Mouse (Mus musculus) E14TG2a.4 (cell line): ENCODE data around the gene Man2b2.
A peak's percentile ranks its signal among the peaks of the same experiment; 100 is the strongest.

Experiments used
- H3K27me3 ChIP-seq: 2 replicates; pipeline ENCODE4 v1.6.1; 2014; ENCODE audit warnings: low read length, control low read depth; ENCODE audit not compliant: insufficient read depth
- H3K36me3 ChIP-seq: 2 replicates; pipeline ENCODE4 v1.6.1; 2014; ENCODE audit warnings: low read length, control low read depth; ENCODE audit not compliant: insufficient read depth
- H3K4me1 ChIP-seq: replicated peaks from 2 replicates; pipeline ENCODE4 v1.6.1; 2014; ENCODE audit warnings: low read depth, low read length, control low read depth
- H3K4me3 ChIP-seq: replicated peaks from 2 replicates; pipeline ENCODE4 v1.5.1; 2014; ENCODE audit warnings: mild to moderate bottlenecking, low read length
- H3K9me3 ChIP-seq: 2 replicates; pipeline ENCODE4 v1.6.1; 2014; ENCODE audit warnings: low read length, control low read depth
- CTCF ChIP-seq: conservative IDR thresholded peaks from 2 replicates; pipeline ENCODE4 v1.5.1; 2014; ENCODE audit warnings: low read length
- NANOG ChIP-seq: IDR thresholded peaks from 2 replicates; pipeline ENCODE4 v1.6.1; 2014; ENCODE audit warnings: borderline replicate concordance, low read length, mixed read lengths
- POU5F1 ChIP-seq: IDR thresholded peaks from 2 replicates; pipeline ENCODE4 v1.6.1; 2014; ENCODE audit warnings: low read length, borderline replicate concordance

Gene Man2b2

DNA sequence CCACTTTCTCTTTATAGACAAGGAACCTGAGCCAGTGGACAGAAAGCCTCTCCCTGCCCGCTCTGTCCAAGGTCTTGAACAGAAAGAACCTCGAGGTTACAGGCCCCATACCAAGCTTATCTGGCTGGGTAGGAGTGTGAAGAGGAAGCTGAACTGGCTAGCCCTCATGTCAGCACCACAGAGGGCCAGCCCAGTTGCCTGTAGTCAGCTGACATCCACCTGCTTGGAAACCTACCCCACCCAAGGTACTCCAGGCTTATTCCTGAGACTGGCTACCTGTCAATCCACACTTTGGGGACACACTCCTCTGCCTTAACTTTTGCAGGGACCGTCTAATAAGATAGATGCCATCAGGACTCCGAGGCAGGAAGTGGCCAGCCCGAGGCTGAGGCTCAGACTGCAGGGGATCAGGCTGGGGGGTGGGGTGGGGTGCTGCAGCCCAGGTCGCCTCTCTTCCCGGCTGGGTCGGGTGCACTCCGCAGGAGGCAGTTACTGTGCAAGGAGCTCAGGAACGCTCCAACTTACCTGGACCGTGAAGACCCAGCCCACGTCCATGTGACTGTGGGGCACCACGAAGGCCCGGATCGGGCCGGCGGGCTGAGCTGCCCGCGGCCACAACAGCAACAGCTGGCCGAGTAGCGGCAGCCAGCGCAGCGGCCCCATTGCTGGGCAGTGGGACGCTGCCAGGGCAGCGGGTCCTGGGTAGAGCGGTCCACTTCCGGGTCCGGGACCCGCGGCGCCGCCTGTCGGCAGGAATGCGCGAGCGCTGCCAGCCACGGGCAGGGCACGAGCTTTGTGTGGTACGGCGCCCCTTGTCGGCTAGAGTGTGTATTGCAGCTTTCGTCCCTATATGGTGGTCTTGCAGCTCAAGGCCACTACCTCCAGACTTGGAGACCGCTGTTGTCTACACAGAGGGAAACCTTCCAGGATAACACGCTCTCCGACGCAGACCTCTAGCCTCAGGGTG lies at the start of gene Man2b2:
Gene Man2b2, minus strand, starts transcription at position 741 of the 967 bp plus-strand sequence.
- TF ChIP-seq CTCF (peak; percentile 47), NANOG (no peak)
- peaks cover 4% of the 10 kb centered on the region; the same call in 1 of the 2 replicates for H3K27me3 ChIP-seq

DNA sequence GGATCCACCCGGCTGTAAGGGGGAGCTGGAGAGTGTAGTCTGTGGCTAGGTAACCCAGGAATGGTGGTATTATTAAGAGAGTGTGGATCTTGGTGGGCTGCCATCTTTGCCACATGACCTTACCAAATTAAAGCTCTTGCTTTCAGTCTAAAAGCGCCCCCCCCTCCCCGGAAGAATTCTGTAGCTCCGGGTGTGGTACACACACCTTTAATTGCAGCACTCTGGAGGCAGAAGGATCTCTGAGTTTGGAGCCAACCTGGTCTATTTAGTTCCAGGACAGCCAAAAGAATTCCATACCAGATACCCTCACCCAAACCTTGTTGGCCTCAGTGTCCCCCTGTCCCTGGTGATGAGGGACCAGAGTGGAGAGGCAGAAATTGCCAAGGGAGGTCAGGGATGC lies 48.3 kb upstream of the Man2b2 start:
- H3K4me1 ChIP-seq = peaks cover 74% of the 10 kb centered on the region
- no peak for TF ChIP-seq CTCF
- TF ChIP-seq POU5F1 = no peak
- no peak for TF ChIP-seq NANOG
- H3K36me3 ChIP-seq = no peaks in the 10 kb centered on the region
- H3K4me3 ChIP-seq = no peak overlapping the region
- H3K9me3 ChIP-seq = no peaks in the 10 kb centered on the region
- H3K27me3 ChIP-seq = peaks cover 20% of the 10 kb centered on the region

More for the DNA sequence above, at the start of gene Man2b2:
- peaks cover 27% of the 10 kb centered on the region for H3K36me3 ChIP-seq
- peak within 1 kb of the TSS; percentile 89 for H3K4me3 ChIP-seq
- H3K9me3 ChIP-seq = no peaks in the 10 kb centered on the region
- peaks cover 16% of the 10 kb centered on the region for H3K4me1 ChIP-seq

DNA sequence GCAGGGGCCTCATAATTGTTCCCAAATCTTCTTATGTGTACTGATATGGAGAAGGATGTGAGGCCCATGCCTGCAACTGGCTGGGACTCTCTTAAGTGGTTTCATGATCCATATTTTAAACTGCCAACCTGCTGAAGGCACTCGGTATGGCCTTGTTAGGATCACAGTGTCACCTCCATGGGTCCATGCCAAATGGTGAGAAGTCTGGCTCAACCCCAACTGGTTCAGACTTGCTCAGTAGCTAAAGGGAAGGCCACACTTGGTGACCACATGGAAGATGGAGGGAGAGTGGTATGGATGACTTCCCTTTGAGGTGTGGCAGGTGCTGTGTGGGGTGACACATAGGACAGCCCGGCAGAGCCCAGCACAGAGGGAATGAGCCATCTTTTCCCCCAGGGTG lies 47.2 kb upstream of the Man2b2 start:
- TF ChIP-seq POU5F1 (no peak), CTCF (no peak), NANOG (no peak)

DNA sequence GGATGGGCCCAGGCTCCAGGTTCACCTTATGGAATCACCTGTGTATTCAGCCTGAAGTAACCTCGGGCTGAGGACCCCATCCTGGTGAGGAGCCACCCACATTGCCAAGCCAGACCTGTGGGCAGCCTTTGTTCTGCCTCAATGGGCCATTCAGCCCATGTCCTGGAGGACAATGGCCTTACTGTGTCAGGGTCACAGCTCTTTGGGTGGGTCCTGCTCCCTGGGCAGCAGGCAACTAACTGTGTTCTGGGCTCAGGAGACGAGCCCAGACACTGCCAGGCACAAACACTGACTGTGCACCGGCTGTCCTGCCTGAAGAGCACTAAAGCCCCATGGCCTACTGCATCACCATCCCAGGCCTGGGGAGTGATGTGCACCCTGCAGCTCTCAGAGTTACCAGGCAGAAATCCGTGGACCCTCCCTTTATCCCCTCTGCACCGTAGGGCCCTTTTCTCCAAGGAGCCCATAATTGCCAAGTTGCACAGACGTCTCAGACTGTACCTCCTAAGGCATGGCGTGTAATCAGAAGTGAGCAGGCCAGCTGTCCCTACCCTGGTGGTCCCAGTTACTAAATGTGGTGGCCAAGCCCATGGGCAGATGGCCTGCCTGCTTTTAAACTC lies 46.4 kb upstream of the Man2b2 start:
- Histone ChIP-seq H3K9me3 (peaks cover 9% of the 10 kb centered on the region), H3K27me3 (peaks cover 34% of the 10 kb centered on the region), H3K36me3 (no peaks in the 10 kb centered on the region), H3K4me3 (no peak overlapping the region), H3K4me1 (peaks cover 59% of the 10 kb centered on the region)
- TF ChIP-seq CTCF = no peak
- TF ChIP-seq NANOG = peak; percentile 48

More for the DNA sequence above, 47.2 kb upstream of the Man2b2 start:
- Histone ChIP-seq H3K27me3 (peaks cover 28% of the 10 kb centered on the region), H3K4me1 (peaks cover 66% of the 10 kb centered on the region), H3K4me3 (no peak overlapping the region), H3K9me3 (peaks cover 5% of the 10 kb centered on the region; the same call in 1 of the 2 replicates), H3K36me3 (no peaks in the 10 kb centered on the region)

DNA sequence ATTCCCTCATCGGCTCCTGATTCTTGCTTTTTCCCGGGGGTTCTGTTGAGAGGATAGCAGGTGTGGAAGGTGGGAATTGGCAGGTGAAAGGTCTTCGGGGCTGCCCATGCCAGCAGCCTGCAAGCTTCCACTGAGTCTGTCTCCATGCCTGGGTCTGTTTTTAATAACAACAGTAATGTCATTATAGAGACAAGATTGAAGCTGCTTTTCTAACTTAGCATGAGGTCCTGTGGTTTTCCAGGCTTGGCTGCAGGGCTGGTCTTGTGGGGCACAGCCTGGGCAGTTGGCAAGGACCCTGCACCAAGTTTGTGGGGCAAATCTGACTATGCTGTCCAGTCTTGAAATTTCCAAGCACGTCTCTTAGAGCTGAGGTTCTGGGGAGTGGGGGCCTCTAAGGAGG lies 45.5 kb upstream of the Man2b2 start:
- peaks cover 44% of the 10 kb centered on the region for H3K27me3 ChIP-seq
- no peak overlapping the region for H3K4me3 ChIP-seq
- peaks cover 18% of the 10 kb centered on the region for H3K9me3 ChIP-seq
- TF ChIP-seq CTCF = no peak
- TF ChIP-seq POU5F1 = no peak
- TF ChIP-seq NANOG = no peak
- peaks cover 51% of the 10 kb centered on the region for H3K4me1 ChIP-seq
- no peaks in the 10 kb centered on the region for H3K36me3 ChIP-seq

DNA sequence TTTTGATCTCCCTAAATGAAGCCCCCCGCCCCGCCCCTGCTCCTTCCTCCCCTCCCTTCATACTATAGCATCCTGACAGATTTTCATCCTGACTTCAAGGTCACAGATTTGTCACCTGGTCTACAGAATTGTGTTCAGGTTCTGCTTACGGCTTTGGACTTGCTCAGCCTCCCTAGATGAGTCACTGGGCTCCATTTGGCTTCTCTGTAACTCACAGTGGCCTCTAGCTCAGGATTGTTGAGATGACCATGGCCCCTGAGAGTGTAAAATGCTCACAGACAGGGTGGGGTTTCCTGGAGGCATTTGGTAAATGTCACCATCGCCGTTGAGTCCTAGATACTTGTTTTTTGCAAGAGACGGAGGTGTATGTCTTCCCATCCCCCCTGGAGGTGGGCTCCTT lies 40.5 kb upstream of the Man2b2 start:
- Histone ChIP-seq H3K9me3 (peaks cover 19% of the 10 kb centered on the region), H3K27me3 (peaks cover 87% of the 10 kb centered on the region), H3K36me3 (no peaks in the 10 kb centered on the region), H3K4me1 (peaks cover 40% of the 10 kb centered on the region), H3K4me3 (no peak overlapping the region)
- TF ChIP-seq POU5F1 (no peak), CTCF (no peak), NANOG (no peak)

DNA sequence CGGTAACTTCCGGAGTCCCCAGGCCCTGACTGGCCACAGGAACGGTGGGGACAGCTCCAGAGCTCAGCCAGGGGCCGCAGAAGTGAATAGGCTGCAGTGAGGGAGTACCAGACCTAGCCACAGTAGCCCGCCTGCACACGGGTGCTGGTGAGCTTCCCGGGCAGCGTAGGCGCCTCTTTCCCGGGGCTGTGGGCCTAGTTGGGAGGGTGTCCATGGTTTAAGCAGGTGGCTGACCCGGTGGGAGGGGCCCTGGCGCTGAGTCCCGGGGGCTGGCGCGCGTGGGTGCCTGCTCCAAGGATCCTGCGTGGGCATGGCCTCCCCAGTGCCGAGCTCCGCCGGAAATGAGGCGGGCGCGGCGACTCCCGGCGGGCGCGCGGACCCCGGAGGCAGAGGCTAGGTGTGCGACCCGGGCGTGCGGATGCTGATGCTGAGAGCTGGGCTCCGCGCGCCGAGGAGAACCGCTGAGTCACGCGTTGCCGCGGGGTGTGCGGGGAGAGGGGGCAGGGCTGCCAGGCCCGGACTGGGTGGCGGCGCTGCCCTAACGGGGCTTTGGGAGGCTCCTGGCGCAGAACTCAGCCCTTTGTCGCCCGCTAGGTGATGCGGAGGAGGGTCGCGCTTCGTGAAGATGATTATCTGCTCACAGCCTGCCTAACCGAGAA lies 39.3 kb upstream of the Man2b2 start:
- peaks cover 19% of the 10 kb centered on the region for H3K9me3 ChIP-seq
- no peak for TF ChIP-seq POU5F1
- no peak for TF ChIP-seq NANOG
- no peak for TF ChIP-seq CTCF
- peaks cover 31% of the 10 kb centered on the region for H3K4me1 ChIP-seq
- H3K27me3 ChIP-seq = peaks cover 92% of the 10 kb centered on the region
- H3K4me3 ChIP-seq = peak overlapping the region; percentile 78
- H3K36me3 ChIP-seq = no peaks in the 10 kb centered on the region

DNA sequence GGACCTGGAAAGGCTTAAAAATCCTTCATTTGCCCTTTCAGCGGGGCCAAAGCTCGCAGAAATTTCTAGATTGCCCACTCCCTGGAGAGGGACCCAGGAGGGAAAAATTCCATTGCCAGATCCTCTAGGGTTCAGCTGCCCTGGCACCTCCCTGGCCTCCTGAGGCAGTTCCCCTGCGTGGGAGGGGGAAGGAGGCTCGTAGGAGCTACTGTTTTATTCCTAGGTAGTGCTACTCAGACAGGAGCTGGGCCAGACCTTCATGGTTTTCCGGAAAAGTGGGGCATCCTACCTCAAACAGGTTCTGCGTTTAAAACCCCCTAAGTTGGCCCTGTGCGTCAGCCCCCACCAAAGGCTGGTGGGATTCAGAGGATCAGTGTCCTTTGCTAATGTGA lies 38.7 kb upstream of the Man2b2 start:
- Histone ChIP-seq H3K9me3 (peaks cover 19% of the 10 kb centered on the region), H3K27me3 (peaks cover 92% of the 10 kb centered on the region), H3K4me1 (peaks cover 31% of the 10 kb centered on the region), H3K4me3 (peak overlapping the region; percentile 78), H3K36me3 (no peaks in the 10 kb centered on the region)
- TF ChIP-seq NANOG (no peak), CTCF (no peak), POU5F1 (no peak)
